Mouse (Mus musculus) lung, embryonic 15.5 days (tissue): ENCODE results near the gene Pfn4. TPM values are rescaled to one million over a fixed set of nuclear protein-coding genes. Genes with fewer than 3 reads are reported as not detected.
A peak's percentile ranks its signal among the peaks of the same experiment; 100 is the strongest.
"Not testable (repeated sequence)": the region's sequence is repeated elsewhere in the genome, so short reads cannot be mapped to it uniquely, and the experiment has no call there.

Experiments used
- ATAC-seq: fragments of 200-750 bp; cut with Nextera tagmentation; 2 replicates; pipeline ENCODE4 v1.8.0; 2017; ENCODE audit warnings: moderate number of reproducible peaks, borderline replicate concordance; ENCODE audit not compliant: low FRiP score, low TSS enrichment; ENCODE audit errors: extremely low read depth
- H3K27ac ChIP-seq: fragments of 300-500 bp; sonication (generic); 2 replicates; pipeline ENCODE4 v1.5.1; 2015; ENCODE audit warnings: moderate library complexity, mild to moderate bottlenecking, inconsistent platforms
- H3K27me3 ChIP-seq: fragments of 300-500 bp; sonication (generic); 2 replicates; pipeline ENCODE4 v1.6.1; 2015; ENCODE audit warnings: inconsistent platforms
- H3K36me3 ChIP-seq: fragments of 300-500 bp; sonication (generic); 2 replicates; pipeline ENCODE4 v1.6.1; 2015; ENCODE audit warnings: inconsistent platforms
- H3K4me1 ChIP-seq: fragments of 300-500 bp; sonication (generic); 2 replicates; pipeline ENCODE4 v1.6.1; 2015; ENCODE audit warnings: inconsistent platforms
- H3K4me2 ChIP-seq: fragments of 300-500 bp; sonication (generic); 2 replicates; pipeline ENCODE4 v1.6.1; 2015; ENCODE audit warnings: inconsistent platforms, mild to moderate bottlenecking, moderate library complexity
- H3K4me3 ChIP-seq: fragments of 300-500 bp; sonication (generic); 2 replicates; pipeline ENCODE4 v1.5.1; 2015; ENCODE audit warnings: mild to moderate bottlenecking, inconsistent platforms
- H3K9ac ChIP-seq: fragments of 300-500 bp; sonication (generic); 2 replicates; pipeline ENCODE4 v1.6.1; 2015; ENCODE audit warnings: inconsistent platforms
- H3K9me3 ChIP-seq: fragments of 300-500 bp; sonication (generic); 2 replicates; pipeline ENCODE4 v1.6.1; 2016; ENCODE audit warnings: inconsistent platforms
- WGBS: fragments of 180-500 bp; shearing (Covaris S2); methylation state at CpG from one replicate; pipeline ENCODE4 v1.1.7; 2015; 5-methylcytosine and 5-hydroxymethylcytosine counted together
- polyA plus RNA-seq: library from polyadenylated mRNA; unstranded; fragments of >200 nt; fragmentation: Nextera tagmentation; extraction: Ambion mirVana; gene quantifications from 2 replicates; pipeline ENCODE4 v1.2.1, GENCODE M21; 2015

Pfn4 gene
- polyA plus RNA-seq, 1 experiment from 2014 or later = 1.7 TPM

DNA sequence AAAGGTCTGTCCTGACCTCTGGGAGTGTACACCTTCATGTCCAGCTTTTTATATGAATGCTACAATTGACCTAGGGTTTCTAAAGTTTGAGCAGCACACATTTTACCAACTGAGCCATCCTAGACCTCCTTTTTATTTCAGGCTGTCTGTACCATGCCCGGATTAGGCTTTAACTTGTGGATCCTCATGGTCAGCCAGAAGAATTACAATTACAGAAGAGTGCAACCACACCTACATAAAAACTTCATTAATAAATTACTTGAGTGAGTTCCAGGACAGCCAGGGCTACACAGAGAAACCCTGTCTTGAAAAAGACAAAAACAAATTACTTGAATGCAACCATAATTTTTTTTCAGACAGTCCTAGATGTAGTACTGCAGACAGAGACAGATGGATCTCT is 11.8 kb upstream of the Pfn4 start:
- Histone ChIP-seq H3K9me3 (no peaks in the 10 kb centered on the region), H3K27ac (no peak overlapping the region), H3K4me3 (no peak overlapping the region), H3K27me3 (no peaks in the 10 kb centered on the region), H3K4me2 (no peak overlapping the region), H3K36me3 (no peaks in the 10 kb centered on the region), H3K9ac (no peak overlapping the region), H3K4me1 (no peaks in the 10 kb centered on the region)
- no peak for ATAC-seq
- WGBS = 83% methylated on average over 1 of the region's 1 CpGs

GRCm38 (mm10) chr12:4769333-4769723 is 506 bp downstream of the Pfn4 start:
- H3K36me3 ChIP-seq = no peaks in the 10 kb centered on the region

DNA sequence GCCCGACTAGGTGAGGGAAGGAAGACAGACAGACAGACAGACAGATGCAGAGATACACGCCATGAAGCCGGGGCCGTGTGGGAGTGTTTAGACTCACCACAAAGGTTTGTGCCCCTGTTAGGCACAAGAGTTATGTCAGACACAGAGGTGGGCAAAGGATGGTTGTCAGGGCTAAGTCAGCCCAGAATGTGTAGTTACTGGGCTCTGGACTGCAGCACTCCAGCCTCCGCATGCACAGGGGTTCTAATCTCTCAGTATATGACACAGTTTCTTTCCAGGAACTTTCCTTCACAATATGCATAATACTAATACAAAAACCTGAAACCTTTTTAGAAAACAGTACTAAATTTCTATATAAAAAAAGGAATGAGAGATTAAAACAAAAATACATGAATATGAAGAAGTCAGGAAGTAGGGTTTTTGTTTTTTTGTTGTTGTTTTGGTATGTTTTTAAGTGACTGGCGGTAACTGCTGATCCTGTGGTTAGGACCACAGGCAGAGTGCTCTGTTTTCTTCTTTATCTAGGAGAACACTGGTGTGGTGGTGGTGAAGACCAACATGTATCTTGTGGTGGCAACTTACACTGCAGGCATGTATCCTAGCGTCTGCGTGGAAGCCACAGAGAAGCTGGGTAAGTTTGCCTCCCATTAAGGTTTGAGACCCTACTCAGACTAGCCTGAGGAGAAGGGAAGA is 6.2 kb downstream of the Pfn4 start:
- Histone ChIP-seq H3K9ac (no peak overlapping the region), H3K4me1 (no peaks in the 10 kb centered on the region), H3K36me3 (no peaks in the 10 kb centered on the region), H3K27ac (no peak overlapping the region), H3K27me3 (no peaks in the 10 kb centered on the region), H3K4me3 (no peak overlapping the region), H3K9me3 (no peaks in the 10 kb centered on the region), H3K4me2 (no peak overlapping the region)
- WGBS = 78% methylated on average over 8 of the region's 8 CpGs
- ATAC-seq = no peak

More at GRCm38 (mm10) chr12:4769333-4769723, 506 bp downstream of the Pfn4 start:
- WGBS = 18% methylated on average over 13 of the region's 13 CpGs
- no peaks in the 10 kb centered on the region for H3K9me3 ChIP-seq
- peak overlapping the region; percentile 74 for H3K4me2 ChIP-seq
- 0 out of 2 replicates have a peak, but pooled peaks cover 5% of the 10 kb centered on the region for H3K4me1 ChIP-seq
- peak overlapping the region; percentile 64 for H3K4me3 ChIP-seq
- peak overlapping the region; percentile 76 for H3K9ac ChIP-seq
- H3K27ac ChIP-seq = no peak overlapping the region; the same call in 1 of the 2 replicates
- no peaks in the 10 kb centered on the region for H3K27me3 ChIP-seq
- peak; percentile 16; the same call in 1 of the 2 replicates for ATAC-seq

- Histone ChIP-seq H3K27me3 (no peaks in the 10 kb centered on the region), H3K4me2 (no peak overlapping the region), H3K4me1 (no peaks in the 10 kb centered on the region), H3K36me3 (no peaks in the 10 kb centered on the region), H3K9ac (no peak overlapping the region), H3K27ac (no peak overlapping the region), H3K4me3 (no peak overlapping the region), H3K9me3 (no peaks in the 10 kb centered on the region)
- WGBS = 65% methylated on average over 9 of the region's 9 CpGs
- ATAC-seq = no peak
These were observed 6.7 kb downstream of the Pfn4 start for GRCm38 (mm10) chr12:4775588-4775949.

- Histone ChIP-seq H3K9ac (no peak overlapping the region), H3K4me2 (no peak overlapping the region), H3K27ac (no peak overlapping the region), H3K9me3 (no peaks in the 10 kb centered on the region), H3K36me3 (no peaks in the 10 kb centered on the region), H3K27me3 (no peaks in the 10 kb centered on the region), H3K4me1 (no peaks in the 10 kb centered on the region), H3K4me3 (no peak overlapping the region)
- ATAC-seq = no peak
- WGBS = 81% methylated on average over 6 of the region's 6 CpGs
These were observed 8.9 kb downstream of the Pfn4 start for GRCm38 (mm10) chr12:4777734-4778133.

- Histone ChIP-seq H3K9ac (no peak overlapping the region), H3K4me3 (no peak overlapping the region), H3K4me1 (no peaks in the 10 kb centered on the region), H3K4me2 (no peak overlapping the region), H3K27ac (no peak overlapping the region), H3K27me3 (no peaks in the 10 kb centered on the region), H3K36me3 (no peaks in the 10 kb centered on the region), H3K9me3 (no peaks in the 10 kb centered on the region)
- ATAC-seq = no peak
- 48% methylated on average over 2 of the region's 2 CpGs for WGBS
These were observed 11.4 kb downstream of the Pfn4 start for GRCm38 (mm10) chr12:4780245-4780644.

- ATAC-seq = no peak
- Histone ChIP-seq H3K27ac (no peak overlapping the region), H3K4me1 (no peaks in the 10 kb centered on the region), H3K36me3 (no peaks in the 10 kb centered on the region), H3K9ac (no peak overlapping the region), H3K4me3 (no peak overlapping the region), H3K9me3 (no peaks in the 10 kb centered on the region), H3K4me2 (no peak overlapping the region), H3K27me3 (no peaks in the 10 kb centered on the region)
- 93% methylated on average over 1 of the region's 1 CpGs for WGBS
These were observed 12.4 kb downstream of the Pfn4 start for GRCm38 (mm10) chr12:4781270-4781669.

GRCm38 (mm10) chr12:4781725-4782404 is 13.0 kb downstream of the Pfn4 start:
- ATAC-seq, H3K36me3 ChIP-seq, H3K9me3 ChIP-seq, H3K9ac ChIP-seq, H3K27me3 ChIP-seq, H3K4me1 ChIP-seq, H3K27ac ChIP-seq, H3K4me2 ChIP-seq, H3K4me3 ChIP-seq: not testable (repeated sequence)
- 83% methylated on average over 9 of the region's 9 CpGs for WGBS

DNA sequence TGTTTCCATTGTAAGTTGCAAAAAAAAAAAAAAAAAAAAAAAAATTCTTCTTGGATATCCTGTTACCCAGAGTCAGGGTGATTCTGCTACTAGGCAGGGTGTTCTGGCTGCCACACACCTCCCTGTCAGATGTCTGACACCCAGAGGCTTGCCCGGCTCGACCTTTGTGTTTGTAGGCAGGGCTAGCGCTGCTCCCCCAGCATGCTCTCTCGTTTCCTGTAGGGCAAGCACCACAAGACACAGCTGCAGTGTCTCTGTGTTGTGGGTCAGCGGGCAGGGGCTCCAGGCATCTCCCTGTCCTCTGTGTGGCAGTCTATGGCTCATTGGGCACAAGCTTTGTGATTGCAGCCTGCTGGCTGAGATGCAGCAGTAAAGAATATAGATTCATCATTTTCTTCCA is 14.8 kb downstream of the Pfn4 start:
- H3K9me3 ChIP-seq = no peaks in the 10 kb centered on the region
- 43% methylated on average over 5 of the region's 5 CpGs for WGBS
- H3K4me2 ChIP-seq = no peak overlapping the region
- H3K4me3 ChIP-seq = no peak overlapping the region
- H3K9ac ChIP-seq = no peak overlapping the region
- H3K36me3 ChIP-seq = no peaks in the 10 kb centered on the region
- no peak for ATAC-seq
- H3K27ac ChIP-seq = no peak overlapping the region
- no peaks in the 10 kb centered on the region for H3K4me1 ChIP-seq
- H3K27me3 ChIP-seq = no peaks in the 10 kb centered on the region

DNA sequence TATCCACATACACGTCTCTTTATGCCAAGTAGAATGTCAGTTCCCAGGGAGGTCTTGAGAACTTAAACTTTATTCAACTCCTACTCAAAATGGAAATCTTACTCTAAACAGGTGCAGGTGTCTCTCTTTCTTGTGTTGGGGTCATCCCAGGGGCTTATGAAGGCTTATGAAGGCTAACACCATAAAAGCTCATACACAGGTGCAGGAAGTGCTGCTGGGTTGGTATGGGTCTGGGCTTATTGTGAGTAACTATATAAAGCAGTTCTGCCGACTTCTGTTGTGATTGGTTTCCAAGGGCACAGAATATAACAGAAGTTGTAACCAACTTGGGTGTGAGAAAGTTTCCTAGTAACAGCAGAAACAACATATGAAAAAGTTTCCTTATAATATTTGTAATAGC is 15.6 kb downstream of the Pfn4 start:
- no peaks in the 10 kb centered on the region for H3K4me1 ChIP-seq
- H3K9me3 ChIP-seq = no peaks in the 10 kb centered on the region
- 58% methylated on average over 2 of the region's 2 CpGs for WGBS
- no peaks in the 10 kb centered on the region for H3K27me3 ChIP-seq
- no peak for ATAC-seq
- no peak overlapping the region for H3K27ac ChIP-seq
- no peak overlapping the region for H3K4me3 ChIP-seq
- H3K4me2 ChIP-seq = no peak overlapping the region
- no peak overlapping the region for H3K9ac ChIP-seq
- H3K36me3 ChIP-seq = no peaks in the 10 kb centered on the region

DNA sequence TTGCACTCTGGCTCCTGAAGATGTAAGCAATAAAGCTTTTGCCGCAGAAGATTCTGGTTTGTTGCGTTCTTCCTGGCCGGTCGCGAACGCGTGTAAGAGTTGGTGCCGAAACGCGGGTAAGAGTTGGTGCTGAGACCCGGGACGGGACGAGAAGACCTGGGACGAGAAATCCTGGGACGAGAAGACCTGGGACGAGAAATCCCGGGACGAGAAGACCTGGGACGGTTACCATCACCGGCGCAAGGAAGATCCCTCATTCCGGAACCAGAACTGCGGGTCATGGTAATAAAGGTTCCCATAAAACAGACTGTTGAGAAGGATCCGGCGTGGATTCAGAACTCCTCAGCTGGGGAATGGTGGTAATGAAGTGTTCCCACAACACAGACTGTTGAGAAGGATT is 19.3 kb downstream of the Pfn4 start:
- not testable (repeated sequence) for H3K4me2 ChIP-seq, H3K4me3 ChIP-seq, H3K9me3 ChIP-seq, H3K9ac ChIP-seq, H3K36me3 ChIP-seq, H3K27me3 ChIP-seq, ATAC-seq, H3K27ac ChIP-seq, H3K4me1 ChIP-seq
- 93% methylated on average over 25 of the region's 25 CpGs for WGBS

DNA sequence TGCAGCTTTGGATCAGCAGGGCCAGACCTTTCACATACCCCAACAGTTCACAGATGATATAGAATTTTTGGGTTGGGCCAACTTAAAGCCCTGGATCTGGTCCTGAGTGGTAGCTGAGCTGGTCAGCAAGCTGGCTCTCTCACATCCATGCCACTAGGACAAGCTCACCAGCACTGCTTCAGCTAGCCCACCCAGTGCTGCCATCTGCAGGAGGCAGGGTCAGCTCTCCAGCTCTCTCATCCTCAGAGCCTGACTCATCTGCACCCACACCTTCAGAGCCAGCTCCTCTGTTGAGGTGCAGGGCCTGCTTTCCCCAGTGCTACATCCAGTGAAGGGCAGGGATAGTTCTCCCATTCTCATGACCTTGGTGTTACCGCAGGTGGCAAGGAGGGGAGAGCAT is 24.9 kb downstream of the Pfn4 start:
- 80% methylated on average over 1 of the region's 1 CpGs for WGBS
- no peak overlapping the region for H3K9ac ChIP-seq
- no peak for ATAC-seq
- H3K27me3 ChIP-seq = no peaks in the 10 kb centered on the region
- no peak overlapping the region for H3K27ac ChIP-seq
- no peaks in the 10 kb centered on the region for H3K4me1 ChIP-seq
- H3K4me3 ChIP-seq = no peak overlapping the region
- H3K36me3 ChIP-seq = no peaks in the 10 kb centered on the region
- no peak overlapping the region for H3K4me2 ChIP-seq
- no peaks in the 10 kb centered on the region for H3K9me3 ChIP-seq
